Mouse (Mus musculus): Measurements from ENCODE around the gene Olfr170. TPM values are rescaled to one million over a fixed set of nuclear protein-coding genes. Genes with fewer than 3 reads are reported as not detected.

Gene Olfr170
- not detected for total RNA-seq (2023)

GRCm38 (mm10) chr16:19611782-19612181 is at the start of gene Olfr170:
Olfr170 (minus strand) TSS chr16:19611882.

GRCm38 (mm10) chr16:19629816-19630215 is 18.1 kb upstream of the Olfr170 start, which contains the start of gene Olfr171:
Olfr171 (minus strand) TSS chr16:19629916.

DNA sequence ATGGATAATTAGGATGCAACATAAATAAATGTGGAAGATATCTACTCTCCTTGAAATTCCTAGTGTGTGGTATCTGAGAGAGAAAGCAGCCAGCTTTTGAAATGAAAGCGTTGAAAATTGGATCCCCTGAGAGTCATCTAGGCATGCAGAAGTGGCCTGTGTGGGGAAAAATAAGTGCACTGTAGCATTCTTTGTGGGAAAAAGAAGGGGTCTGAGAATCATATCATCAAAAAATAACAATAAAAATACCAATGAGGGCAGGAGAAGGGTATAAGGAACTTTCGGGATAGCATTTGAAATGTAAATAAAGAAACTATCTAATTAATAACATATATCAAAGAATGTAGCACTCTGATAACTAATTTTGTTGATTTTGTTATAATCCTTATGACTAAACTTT is 40.0 kb downstream of the Olfr170 start, which contains the start of gene Olfr169:
Olfr169 (minus strand) TSS at position 101 of the 400 bp plus-strand sequence.

Other genes starting within 250 kb of the Olfr170 start
- not detected for gene Olfr165, start 188.7 kb downstream of the Olfr170 start, total RNA-seq (2023)
- gene Olfr166, start 128.2 kb downstream of the Olfr170 start, total RNA-seq (2023) = not detected
- not detected for gene Olfr167, start 89.6 kb downstream of the Olfr170 start, total RNA-seq (2023)
- not detected for gene Olfr168, start 76.3 kb downstream of the Olfr170 start, total RNA-seq (2023)
- not detected for gene Olfr169, start 40.1 kb downstream of the Olfr170 start, total RNA-seq (2023)
- gene Olfr171, start 18.0 kb upstream of the Olfr170 start, total RNA-seq (2023) = not detected
- not detected for gene Lamp3, start 94.5 kb upstream of the Olfr170 start, total RNA-seq (2023)
- gene B3gnt5, start 148.3 kb upstream of the Olfr170 start, total RNA-seq (2023) = 1 to 10 TPM; 2.8 to 4.6 TPM

Measured in neutrophil, adult 83 days (primary cell).